Mouse (Mus musculus) kidney, postnatal 0 days (tissue): ENCODE measurements at regions not wholly inside any gene's neighbourhood (a gene's known extent, or its start where the extent isn't known, plus 50 kb on each side); places are given as distances from the start of the nearest gene placed in this dataset.
A peak's percentile ranks its signal among the peaks of the same experiment; 100 is the strongest.

Experiments used
- ATAC-seq: fragments of 200-750 bp; cut with Nextera tagmentation; replicated peaks from 2 replicates; pipeline ENCODE4 v1.8.0; 2017; ENCODE audit warnings: low read depth, moderate number of reproducible peaks, moderate TSS enrichment, moderate library complexity; ENCODE audit not compliant: low FRiP score
- DNase-seq: peaks from one replicate; pipeline ENCODE4 v3.0.0-alpha.2; 2016; ENCODE audit warnings: low spot score
- H3K27ac ChIP-seq: fragments of 300-500 bp; sonication (generic); 2 replicates; pipeline ENCODE4 v1.5.1; 2014; ENCODE audit warnings: mild to moderate bottlenecking
- H3K27me3 ChIP-seq: fragments of 300-500 bp; sonication (generic); 2 replicates; pipeline ENCODE4 v1.6.1; 2014; ENCODE audit warnings: low read length, mixed read lengths; ENCODE audit not compliant: insufficient read depth
- H3K36me3 ChIP-seq: fragments of 300-500 bp; sonication (generic); 2 replicates; pipeline ENCODE4 v1.6.1; 2014; ENCODE audit warnings: low read length, mixed read lengths; ENCODE audit not compliant: insufficient read depth
- H3K4me1 ChIP-seq: fragments of 300-500 bp; sonication (generic); replicated peaks from 2 replicates; pipeline ENCODE4 v1.6.1; 2014; ENCODE audit warnings: antibody characterized with exemption, low read length, mixed read lengths; ENCODE audit not compliant: insufficient read depth
- H3K4me2 ChIP-seq: fragments of 300-500 bp; sonication (generic); 2 replicates; pipeline ENCODE4 v1.6.1; 2014; ENCODE audit warnings: mild to moderate bottlenecking, low read length, moderate library complexity, mixed read lengths
- H3K4me3 ChIP-seq: fragments of 300-500 bp; sonication (generic); replicated peaks from 2 replicates; pipeline ENCODE4 v1.5.1; 2014; ENCODE audit warnings: low read depth, low read length
- H3K9ac ChIP-seq: fragments of 300-500 bp; sonication (generic); 2 replicates; pipeline ENCODE4 v1.6.1; 2014; ENCODE audit warnings: low read depth, low read length
- H3K9me3 ChIP-seq: fragments of 300-500 bp; sonication (generic); replicated peaks from 2 replicates; pipeline ENCODE4 v1.6.1; 2016; ENCODE audit warnings: low read length, inconsistent platforms, mixed read lengths
- CTCF ChIP-seq: IDR thresholded peaks from 2 replicates; pipeline ENCODE4 v1.5.1; 2016; ENCODE audit warnings: antibody characterized with exemption, low read depth, mild to moderate bottlenecking, moderate library complexity
- WGBS: fragments of 180-500 bp; shearing (Covaris S2); extraction: QIAGEN DNeasy Blood & Tissue Kit; methylation state at CpG from one replicate; pipeline ENCODE4 v1.1.7; 2014; 5-methylcytosine and 5-hydroxymethylcytosine counted together

GRCm38 (mm10) chr9:17227091-17227481 lies 726.0 kb upstream of the Fat3 start:
- ATAC-seq (no peak), DNase-seq (no peak)
- H3K4me2 ChIP-seq = no peak overlapping the region
- H3K36me3 ChIP-seq = no peaks in the 10 kb centered on the region
- WGBS = 82% methylated on average over 4 of the region's 4 CpGs
- H3K27me3 ChIP-seq = no peaks in the 10 kb centered on the region
- no peak overlapping the region for H3K4me3 ChIP-seq
- H3K4me1 ChIP-seq = no peaks in the 10 kb centered on the region
- H3K9me3 ChIP-seq = no peaks in the 10 kb centered on the region
- no peak for TF ChIP-seq CTCF
- H3K9ac ChIP-seq = no peak overlapping the region
- H3K27ac ChIP-seq = no peak overlapping the region

- Histone ChIP-seq H3K27me3 (no peaks in the 10 kb centered on the region), H3K27ac (no peak overlapping the region), H3K4me2 (no peak overlapping the region), H3K4me3 (no peak overlapping the region), H3K9me3 (no peaks in the 10 kb centered on the region), H3K36me3 (no peaks in the 10 kb centered on the region), H3K4me1 (no peaks in the 10 kb centered on the region), H3K9ac (no peak overlapping the region)
- ATAC-seq (no peak), DNase-seq (no peak)
- WGBS = 75% methylated on average over 3 of the region's 3 CpGs
- no peak for TF ChIP-seq CTCF
These were observed 725.5 kb upstream of the Fat3 start for GRCm38 (mm10) chr9:17226475-17227090.

GRCm38 (mm10) chr9:17195339-17195738 lies 694.3 kb upstream of the Fat3 start:
- no peak overlapping the region for H3K9ac ChIP-seq
- no peaks in the 10 kb centered on the region for H3K27me3 ChIP-seq
- ATAC-seq = no peak
- TF ChIP-seq CTCF = no peak
- no peaks in the 10 kb centered on the region for H3K36me3 ChIP-seq
- H3K4me2 ChIP-seq = no peak overlapping the region
- no peaks in the 10 kb centered on the region for H3K9me3 ChIP-seq
- DNase-seq = no peak
- no peaks in the 10 kb centered on the region for H3K4me1 ChIP-seq
- no peak overlapping the region for H3K27ac ChIP-seq
- H3K4me3 ChIP-seq = no peak overlapping the region

- WGBS = 82% methylated on average over 2 of the region's 2 CpGs
- no peak overlapping the region for H3K4me2 ChIP-seq
- H3K9me3 ChIP-seq = no peaks in the 10 kb centered on the region
- H3K9ac ChIP-seq = no peak overlapping the region
- no peaks in the 10 kb centered on the region for H3K27me3 ChIP-seq
- no peaks in the 10 kb centered on the region for H3K36me3 ChIP-seq
- no peak overlapping the region for H3K4me3 ChIP-seq
- peak; percentile 34; the same call in 1 of the 2 replicates for TF ChIP-seq CTCF
- H3K27ac ChIP-seq = no peak overlapping the region
- no peak for ATAC-seq
- H3K4me1 ChIP-seq = no peaks in the 10 kb centered on the region
- no peak for DNase-seq
These were observed 688.5 kb upstream of the Fat3 start for GRCm38 (mm10) chr9:17189552-17189951.

- H3K36me3 ChIP-seq = no peaks in the 10 kb centered on the region
- no peaks in the 10 kb centered on the region for H3K9me3 ChIP-seq
- no peaks in the 10 kb centered on the region for H3K4me1 ChIP-seq
- H3K27me3 ChIP-seq = no peaks in the 10 kb centered on the region
- H3K9ac ChIP-seq = no peak overlapping the region
- H3K27ac ChIP-seq = no peak overlapping the region
- no peak for ATAC-seq
- TF ChIP-seq CTCF = no peak
- DNase-seq = no peak
- WGBS = 86% methylated on average over 1 of the region's 1 CpGs
- H3K4me2 ChIP-seq = no peak overlapping the region
- H3K4me3 ChIP-seq = no peak overlapping the region
These were observed 667.1 kb upstream of the Fat3 start for GRCm38 (mm10) chr9:17168193-17168592.

- H3K9ac ChIP-seq = no peak overlapping the region
- no peaks in the 10 kb centered on the region for H3K9me3 ChIP-seq
- no peaks in the 10 kb centered on the region for H3K27me3 ChIP-seq
- H3K36me3 ChIP-seq = no peaks in the 10 kb centered on the region
- WGBS = 71% methylated on average over 1 of the region's 1 CpGs
- DNase-seq (no peak), ATAC-seq (no peak)
- H3K27ac ChIP-seq = no peak overlapping the region
- no peak overlapping the region for H3K4me2 ChIP-seq
- no peaks in the 10 kb centered on the region for H3K4me1 ChIP-seq
- TF ChIP-seq CTCF = no peak
- H3K4me3 ChIP-seq = no peak overlapping the region
These were observed 665.2 kb upstream of the Fat3 start for GRCm38 (mm10) chr9:17166331-17166730.
